Mouse (Mus musculus) C2C12 (cell line): ENCODE data around the gene Fam207a. TPM values are rescaled to one million over a fixed set of nuclear protein-coding genes. Genes with fewer than 3 reads are reported as not detected.
A peak's percentile ranks its signal among the peaks of the same experiment; 100 is the strongest.

Experiments
- H3K27me3 ChIP-seq: one replicate; pipeline ENCODE4 v1.6.1; 2011; ENCODE audit not compliant: control insufficient read depth, insufficient read depth, insufficient read length
- H3K36me3 ChIP-seq: one replicate; pipeline ENCODE4 v1.6.1; 2011; ENCODE audit not compliant: control insufficient read depth, insufficient read depth
- H3K4me3 ChIP-seq: one replicate; pipeline ENCODE4 v1.5.1; 2011; ENCODE audit warnings: mild to moderate bottlenecking, control low read depth; ENCODE audit not compliant: poor library complexity, insufficient read depth, severe bottlenecking
- H3K79me2 ChIP-seq: one replicate; pipeline ENCODE4 v1.6.1; 2011; ENCODE audit not compliant: control insufficient read depth, insufficient read depth
- H3K79me3 ChIP-seq: one replicate; pipeline ENCODE4 v1.6.1; 2011; ENCODE audit warnings: low read depth, control low read depth
- H3ac ChIP-seq: one replicate; pipeline ENCODE3; 2011; ENCODE audit warnings: low read depth; ENCODE audit not compliant: control insufficient read depth, insufficient read length
- CEBPB ChIP-seq: IDR thresholded peaks from one replicate; pipeline ENCODE4 v1.6.1; 2011; ENCODE audit warnings: low read depth, mild to moderate bottlenecking, control low read depth, moderate library complexity
- CTCF ChIP-seq: IDR thresholded peaks from one replicate; pipeline ENCODE4 v1.5.1; 2011; ENCODE audit not compliant: control insufficient read depth, insufficient read depth, insufficient read length
- FOSL1 ChIP-seq: IDR thresholded peaks from one replicate; pipeline ENCODE4 v1.8.0; 2011; ENCODE audit warnings: mild to moderate bottlenecking, low read length; ENCODE audit not compliant: poor library complexity, insufficient read depth, severe bottlenecking
- MAX ChIP-seq: IDR thresholded peaks from one replicate; pipeline ENCODE4 v1.6.1; 2011; ENCODE audit warnings: mild to moderate bottlenecking, control low read depth
- MYOD1 ChIP-seq: IDR thresholded peaks from one replicate; pipeline ENCODE4 v1.6.1; 2011; ENCODE audit warnings: low read depth; ENCODE audit not compliant: control insufficient read depth, insufficient read length
- MYOG ChIP-seq: IDR thresholded peaks from one replicate; pipeline ENCODE4 v1.6.1; 2011; ENCODE audit not compliant: control insufficient read depth, insufficient read length; ENCODE audit errors: extremely low read depth
- USF1 ChIP-seq: IDR thresholded peaks from one replicate; pipeline ENCODE4 v1.6.1; 2011; ENCODE audit warnings: low read depth, mild to moderate bottlenecking, control low read depth, moderate library complexity
- polyA plus RNA-seq: library from polyadenylated mRNA; unstranded; fragments of >200 nt; fragmentation: generic; extraction: Trizol; gene quantifications from one replicate; pipeline ENCODE4 v1.2.1, GENCODE M21; 2012; ENCODE audit warnings: missing spikeins

The Fam207a gene
- polyA plus RNA-seq, 1 experiment: 45.2 TPM

- Histone ChIP-seq H3K4me3 (no peak overlapping the region), H3K27me3 (no peaks in the 10 kb centered on the region), H3K79me3 (peaks cover 19% of the 10 kb centered on the region), H3ac (no peak overlapping the region), H3K36me3 (peaks cover 17% of the 10 kb centered on the region), H3K79me2 (peaks cover 28% of the 10 kb centered on the region)
- no peak for TF ChIP-seq MYOG
- TF ChIP-seq FOSL1: no peak
- TF ChIP-seq USF1: no peak
- TF ChIP-seq MYOD1: no peak
- no peak for TF ChIP-seq CEBPB
- TF ChIP-seq MAX: no peak
- TF ChIP-seq CTCF: no peak
Observed at GRCm38 (mm10) chr10:77517801-77518200, 2.2 kb upstream of the Fam207a start.

GRCm38 (mm10) chr10:77517066-77517620, 1.6 kb upstream of the Fam207a start:
- no peak overlapping the region for H3ac ChIP-seq
- peaks cover 19% of the 10 kb centered on the region for H3K79me3 ChIP-seq
- H3K79me2 ChIP-seq: peaks cover 28% of the 10 kb centered on the region
- H3K27me3 ChIP-seq: no peaks in the 10 kb centered on the region
- peak overlapping the region; percentile 96 for H3K4me3 ChIP-seq
- peaks cover 24% of the 10 kb centered on the region for H3K36me3 ChIP-seq
- TF ChIP-seq FOSL1: no peak
- peak; percentile 63 for TF ChIP-seq CTCF

- Histone ChIP-seq H3ac (peak overlapping the region; percentile 82), H3K4me3 (peak overlapping the region; percentile 96), H3K79me3 (peaks cover 19% of the 10 kb centered on the region), H3K79me2 (peaks cover 28% of the 10 kb centered on the region), H3K27me3 (no peaks in the 10 kb centered on the region), H3K36me3 (peaks cover 31% of the 10 kb centered on the region)
- TF ChIP-seq CEBPB (no peak), FOSL1 (no peak), MYOG (no peak), MAX (no peak), USF1 (no peak), CTCF (no peak), MYOD1 (no peak)
Observed at GRCm38 (mm10) chr10:77516379-77516951, 880 bp upstream of the Fam207a start.

DNA sequence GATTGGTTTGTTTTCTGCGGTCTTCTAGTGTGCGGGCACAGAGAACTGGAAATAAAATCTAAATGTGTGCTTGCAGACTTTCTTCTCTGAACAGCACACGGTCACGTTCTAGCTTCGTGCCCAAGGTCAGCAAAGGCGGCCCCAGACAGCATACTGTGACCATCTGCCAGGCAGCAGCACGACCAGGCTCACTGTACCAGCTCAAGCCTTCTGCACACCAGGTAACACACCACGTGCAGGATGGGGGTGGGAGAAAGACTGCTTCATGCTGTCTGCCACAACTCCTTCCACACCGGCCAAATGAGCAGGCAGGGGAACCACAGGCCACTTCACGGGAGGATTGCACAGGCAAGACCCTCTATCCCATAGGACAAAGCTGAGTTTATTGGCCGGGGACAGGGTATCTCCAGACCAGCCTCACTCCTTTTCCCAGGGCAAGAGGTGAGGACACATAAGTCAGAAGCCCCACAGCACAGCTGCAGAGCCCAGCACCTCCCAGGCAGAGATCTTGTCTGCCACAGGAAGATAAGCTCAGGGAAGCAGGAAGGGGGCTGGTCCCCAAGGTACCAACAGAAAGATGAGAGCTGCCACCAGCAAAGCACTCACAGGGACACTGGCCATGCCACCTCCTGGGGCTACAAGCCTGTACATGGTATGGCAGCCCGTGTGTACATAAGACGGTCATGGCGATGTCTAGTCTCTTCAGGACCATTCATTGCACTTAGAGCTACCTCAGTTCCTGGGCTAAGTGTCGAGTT, 5.2 kb downstream of the Fam207a start:
- peaks cover 42% of the 10 kb centered on the region for H3K79me3 ChIP-seq
- H3K79me2 ChIP-seq: peaks cover 57% of the 10 kb centered on the region
- H3K27me3 ChIP-seq: no peaks in the 10 kb centered on the region
- H3ac ChIP-seq: no peak overlapping the region
- H3K4me3 ChIP-seq: no peak overlapping the region
- TF ChIP-seq CEBPB: no peak
- TF ChIP-seq CTCF: no peak
- no peak for TF ChIP-seq MYOD1
- TF ChIP-seq USF1: no peak
- no peak for TF ChIP-seq MYOG
- no peak for TF ChIP-seq FOSL1
- TF ChIP-seq MAX: no peak
- H3K36me3 ChIP-seq: peaks cover 84% of the 10 kb centered on the region

- Histone ChIP-seq H3K27me3 (no peaks in the 10 kb centered on the region), H3K79me3 (peaks cover 34% of the 10 kb centered on the region), H3K36me3 (peaks cover 92% of the 10 kb centered on the region), H3K79me2 (peaks cover 50% of the 10 kb centered on the region), H3K4me3 (no peak overlapping the region), H3ac (no peak overlapping the region)
- no peak for TF ChIP-seq MYOG
- TF ChIP-seq CTCF: peak; percentile 86
Observed at GRCm38 (mm10) chr10:77509403-77510187, 6.0 kb downstream of the Fam207a start.

DNA sequence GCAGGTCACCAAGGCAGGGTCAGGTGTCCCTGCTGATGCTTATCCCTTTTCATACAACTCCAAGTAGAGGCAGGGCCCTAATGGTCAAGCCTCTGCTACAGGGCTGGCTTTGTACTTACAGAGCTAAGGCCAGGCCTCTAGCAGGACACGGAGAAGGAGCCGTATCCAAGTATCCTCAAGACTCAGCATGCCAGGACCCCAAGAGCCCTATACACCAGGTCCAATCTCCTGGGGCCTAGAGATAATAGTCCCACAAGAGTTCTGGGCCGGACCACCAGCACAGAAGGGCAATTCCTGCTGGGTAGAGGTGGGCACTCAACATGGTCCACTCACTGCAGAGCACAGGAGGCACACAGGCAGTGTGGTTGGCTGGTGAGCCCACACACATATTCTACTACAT, 6.8 kb downstream of the Fam207a start:
- Histone ChIP-seq H3K36me3 (peaks cover 88% of the 10 kb centered on the region), H3K27me3 (no peaks in the 10 kb centered on the region), H3K4me3 (no peak overlapping the region), H3K79me2 (peaks cover 42% of the 10 kb centered on the region), H3ac (no peak overlapping the region), H3K79me3 (peaks cover 25% of the 10 kb centered on the region)
- TF ChIP-seq CEBPB (no peak), CTCF (no peak), MAX (no peak), MYOG (no peak), MYOD1 (no peak), FOSL1 (no peak), USF1 (no peak)
